Mouse (Mus musculus): Measurements from ENCODE around the gene Masp1. TPM values are rescaled to one million over a fixed set of nuclear protein-coding genes. Genes with fewer than 3 reads are reported as not detected.
A peak's percentile ranks its signal among the peaks of the same experiment; 100 is the strongest.

Masp1 gene
- polyA plus RNA-seq (2015; fragmentation: Nextera tagmentation; extraction: Ambion mirVana) = 21.7 and 24.9 TPM in 2 replicates

GRCm38 (mm10) chr16:23520235-23520871 is at the start of gene Masp1, which contains the start of gene Rtp4:
TSS of gene Masp1 (minus strand) at chr16:23520815.
TSS of gene Rtp4 (plus strand) at chr16:23520291.
- peak; percentile 43 for ATAC-seq (ENCODE audit: insufficient read depth)

GRCm38 (mm10) chr16:23568369-23568958 is 47.8 kb upstream of the Masp1 start:
- Histone ChIP-seq H3K27ac (replicated peaks) (no peak overlapping the region), H3K9me3 (replicated peaks) (no peaks in the 10 kb centered on the region), H3K27me3 (no peaks in the 10 kb centered on the region), H3K9ac (no peak overlapping the region), H3K4me1 (replicated peaks) (no peaks in the 10 kb centered on the region), H3K4me2 (no peak overlapping the region), H3K4me3 (replicated peaks) (no peak overlapping the region), H3K36me3 (replicated peaks) (no peaks in the 10 kb centered on the region)
- no peak for ATAC-seq (ENCODE audit: insufficient read depth)
- WGBS (ENCODE audit: insufficient replicate concordance) = 43% methylated on average over 4 of the region's 4 CpGs

More at GRCm38 (mm10) chr16:23520235-23520871, at the start of gene Masp1, which contains the start of gene Rtp4:
- no peak within 1 kb of the TSS; the same call in 1 of the 2 replicates for H3K9ac ChIP-seq
- H3K4me2 ChIP-seq = peak within 1 kb of the TSS; percentile 43
- peak within 1 kb of the TSS; percentile 52 for H3K4me3 ChIP-seq (replicated peaks)
- WGBS (ENCODE audit: insufficient replicate concordance) = 3% methylated on average over 12 of the region's 12 CpGs
- no peaks in the 10 kb centered on the region for H3K9me3 ChIP-seq (replicated peaks)
- 0 out of 2 replicates have a peak, but pooled peaks cover 3% of the 10 kb centered on the region for H3K27me3 ChIP-seq
- peak within 1 kb of the TSS; percentile 75 for H3K27ac ChIP-seq (replicated peaks)
- H3K4me1 ChIP-seq (replicated peaks) = peaks cover 19% of the 10 kb centered on the region
- no peaks in the 10 kb centered on the region; the same call in 1 of the 2 replicates for H3K36me3 ChIP-seq (replicated peaks)

- no peaks in the 10 kb centered on the region for H3K36me3 ChIP-seq (replicated peaks)
- no peak overlapping the region for H3K9ac ChIP-seq
- H3K4me1 ChIP-seq (replicated peaks) = no peaks in the 10 kb centered on the region
- H3K9me3 ChIP-seq (replicated peaks) = no peaks in the 10 kb centered on the region
- no peak overlapping the region for H3K4me2 ChIP-seq
- no peaks in the 10 kb centered on the region for H3K27me3 ChIP-seq
- ATAC-seq (ENCODE audit: insufficient read depth) = no peak
- 47% methylated on average over 2 of the region's 2 CpGs for WGBS (ENCODE audit: insufficient replicate concordance)
- H3K4me3 ChIP-seq (replicated peaks) = no peak overlapping the region
- no peak overlapping the region for H3K27ac ChIP-seq (replicated peaks)
Measured at GRCm38 (mm10) chr16:23557669-23558068, 37.1 kb upstream of the Masp1 start.

- no peak overlapping the region for H3K27ac ChIP-seq (replicated peaks)
- 14% methylated on average over 5 of the region's 5 CpGs for WGBS (ENCODE audit: insufficient replicate concordance)
- H3K4me3 ChIP-seq (replicated peaks) = no peak overlapping the region
- no peak for ATAC-seq (ENCODE audit: insufficient read depth)
- H3K4me1 ChIP-seq (replicated peaks) = no peaks in the 10 kb centered on the region
- H3K36me3 ChIP-seq (replicated peaks) = no peaks in the 10 kb centered on the region
- H3K4me2 ChIP-seq = no peak overlapping the region
- H3K27me3 ChIP-seq = no peaks in the 10 kb centered on the region
- no peak overlapping the region for H3K9ac ChIP-seq
- no peaks in the 10 kb centered on the region for H3K9me3 ChIP-seq (replicated peaks)
Measured at GRCm38 (mm10) chr16:23557195-23557594, 36.6 kb upstream of the Masp1 start.

GRCm38 (mm10) chr16:23554673-23555072 is 34.1 kb upstream of the Masp1 start:
- 72% methylated on average over 5 of the region's 5 CpGs for WGBS (ENCODE audit: insufficient replicate concordance)
- Histone ChIP-seq H3K4me3 (replicated peaks) (no peak overlapping the region), H3K4me2 (no peak overlapping the region), H3K36me3 (replicated peaks) (no peaks in the 10 kb centered on the region), H3K4me1 (replicated peaks) (no peaks in the 10 kb centered on the region), H3K27me3 (no peaks in the 10 kb centered on the region), H3K9me3 (replicated peaks) (no peaks in the 10 kb centered on the region), H3K9ac (no peak overlapping the region), H3K27ac (replicated peaks) (no peak overlapping the region)
- ATAC-seq (ENCODE audit: insufficient read depth) = no peak

GRCm38 (mm10) chr16:23550981-23551582 is 30.5 kb upstream of the Masp1 start:
- H3K4me3 ChIP-seq (replicated peaks) = no peak overlapping the region
- H3K36me3 ChIP-seq (replicated peaks) = no peaks in the 10 kb centered on the region
- no peaks in the 10 kb centered on the region for H3K4me1 ChIP-seq (replicated peaks)
- no peak overlapping the region for H3K9ac ChIP-seq
- H3K27ac ChIP-seq (replicated peaks) = no peak overlapping the region
- WGBS (ENCODE audit: insufficient replicate concordance) = 67% methylated on average over 18 of the region's 18 CpGs
- no peak overlapping the region for H3K4me2 ChIP-seq
- no peaks in the 10 kb centered on the region for H3K27me3 ChIP-seq
- no peak for ATAC-seq (ENCODE audit: insufficient read depth)
- no peaks in the 10 kb centered on the region for H3K9me3 ChIP-seq (replicated peaks)

- Histone ChIP-seq H3K4me2 (no peak overlapping the region), H3K9me3 (replicated peaks) (no peaks in the 10 kb centered on the region), H3K36me3 (replicated peaks) (no peaks in the 10 kb centered on the region), H3K27me3 (no peaks in the 10 kb centered on the region), H3K4me1 (replicated peaks) (no peaks in the 10 kb centered on the region), H3K9ac (no peak overlapping the region), H3K27ac (replicated peaks) (no peak overlapping the region), H3K4me3 (replicated peaks) (no peak overlapping the region)
- 41% methylated on average over 8 of the region's 8 CpGs for WGBS (ENCODE audit: insufficient replicate concordance)
- ATAC-seq (ENCODE audit: insufficient read depth) = no peak
Measured at GRCm38 (mm10) chr16:23550346-23550980, 29.8 kb upstream of the Masp1 start.

GRCm38 (mm10) chr16:23547783-23548182 is 27.2 kb upstream of the Masp1 start:
- Histone ChIP-seq H3K36me3 (replicated peaks) (no peaks in the 10 kb centered on the region), H3K27me3 (no peaks in the 10 kb centered on the region), H3K27ac (replicated peaks) (no peak overlapping the region), H3K9ac (no peak overlapping the region), H3K9me3 (replicated peaks) (no peaks in the 10 kb centered on the region), H3K4me3 (replicated peaks) (no peak overlapping the region), H3K4me1 (replicated peaks) (no peaks in the 10 kb centered on the region), H3K4me2 (no peak overlapping the region)
- 67% methylated on average over 4 of the region's 4 CpGs for WGBS (ENCODE audit: insufficient replicate concordance)
- ATAC-seq (ENCODE audit: insufficient read depth) = no peak

GRCm38 (mm10) chr16:23544361-23544760 is 23.7 kb upstream of the Masp1 start:
- no peaks in the 10 kb centered on the region for H3K4me1 ChIP-seq (replicated peaks)
- H3K4me3 ChIP-seq (replicated peaks) = no peak overlapping the region
- H3K36me3 ChIP-seq (replicated peaks) = no peaks in the 10 kb centered on the region
- no peak overlapping the region for H3K4me2 ChIP-seq
- WGBS (ENCODE audit: insufficient replicate concordance) = 47% methylated on average over 7 of the region's 7 CpGs
- no peak overlapping the region for H3K9ac ChIP-seq
- H3K9me3 ChIP-seq (replicated peaks) = no peaks in the 10 kb centered on the region
- H3K27me3 ChIP-seq = no peaks in the 10 kb centered on the region
- H3K27ac ChIP-seq (replicated peaks) = no peak overlapping the region
- no peak for ATAC-seq (ENCODE audit: insufficient read depth)

- Histone ChIP-seq H3K4me2 (no peak overlapping the region), H3K9ac (no peak overlapping the region), H3K4me1 (replicated peaks) (no peaks in the 10 kb centered on the region), H3K27me3 (no peaks in the 10 kb centered on the region), H3K4me3 (replicated peaks) (no peak overlapping the region), H3K9me3 (replicated peaks) (no peaks in the 10 kb centered on the region), H3K27ac (replicated peaks) (no peak overlapping the region), H3K36me3 (replicated peaks) (no peaks in the 10 kb centered on the region)
- 68% methylated on average over 4 of the region's 4 CpGs for WGBS (ENCODE audit: insufficient replicate concordance)
- ATAC-seq (ENCODE audit: insufficient read depth) = no peak
Measured at GRCm38 (mm10) chr16:23542866-23543265, 22.3 kb upstream of the Masp1 start.

GRCm38 (mm10) chr16:23541046-23541445 is 20.4 kb upstream of the Masp1 start:
- no peak for ATAC-seq (ENCODE audit: insufficient read depth)
- Histone ChIP-seq H3K9ac (no peak overlapping the region), H3K9me3 (replicated peaks) (no peaks in the 10 kb centered on the region), H3K4me1 (replicated peaks) (no peaks in the 10 kb centered on the region), H3K4me2 (no peak overlapping the region), H3K4me3 (replicated peaks) (no peak overlapping the region), H3K36me3 (replicated peaks) (no peaks in the 10 kb centered on the region), H3K27me3 (no peaks in the 10 kb centered on the region), H3K27ac (replicated peaks) (no peak overlapping the region)
- 29% methylated on average over 4 of the region's 4 CpGs for WGBS (ENCODE audit: insufficient replicate concordance)

All from liver, embryonic 15.5 days (tissue).